Mouse (Mus musculus) cerebellum, adult 2 months (tissue): Measurements from ENCODE around the gene Gm6408. TPM values are rescaled to one million over a fixed set of nuclear protein-coding genes. Genes with fewer than 3 reads are reported as not detected.
"Not testable (repeated sequence)": the region's sequence is repeated elsewhere in the genome, so short reads cannot be mapped to it uniquely, and the experiment has no call there.

ENCODE experiments used
- DNase-seq, 2 experiments: peaks; one replicate each; pipeline ENCODE4 v3.0.0; 2021
- H3K27ac ChIP-seq: fragments of 200-500 bp; 2 replicates; pipeline ENCODE4 v1.5.1; 2012; ENCODE audit warnings: low read length, control low read depth, inconsistent platforms; ENCODE audit not compliant: insufficient read depth
- H3K27me3 ChIP-seq: fragments of 200-500 bp; 2 replicates; pipeline ENCODE4 v1.6.1; 2012; ENCODE audit warnings: inconsistent platforms, mild to moderate bottlenecking, low read length, moderate library complexity; ENCODE audit not compliant: control insufficient read depth, insufficient read depth
- H3K4me1 ChIP-seq: fragments of 200-500 bp; 2 replicates; pipeline ENCODE4 v1.6.1; 2011; ENCODE audit warnings: low read length; ENCODE audit not compliant: control insufficient read depth, insufficient read depth
- H3K4me3 ChIP-seq: fragments of 200-500 bp; replicated peaks from 2 replicates; pipeline ENCODE3; 2011; ENCODE audit warnings: mild to moderate bottlenecking, low read depth, low read length, control low read depth; ENCODE audit not compliant: insufficient read depth
- whole genome bisulfite sequencing: fragments of 180-500 bp; shearing (Covaris S2); methylation state at CpG from one replicate; pipeline ENCODE4 v1.1.7; 2018; 5-methylcytosine and 5-hydroxymethylcytosine counted together
- polyA plus RNA-seq: library from polyadenylated mRNA; depleted of rRNA; stranded (reverse); fragments of >200 nt; gene quantifications from 2 replicates; pipeline ENCODE4 v1.2.3, GENCODE M21; 2012; rRNA removed

The Gm6408 gene
- polyA plus RNA-seq, 1 experiment, result 0.18 TPM

GRCm38 (mm10) chr5:146513823-146514222 is 32.1 kb downstream of the Gm6408 start, which contains the start of gene Gm3402:
Gene Gm3402, plus strand, starts transcription at chr5:146514123.
- H3K4me1 ChIP-seq, H3K27me3 ChIP-seq, H3K27ac ChIP-seq, DNase-seq, H3K4me3 ChIP-seq: not testable (repeated sequence)
- WGBS, result 94% methylated on average over 2 of the region's 5 CpGs

GRCm38 (mm10) chr5:146525501-146525900 is 43.7 kb downstream of the Gm6408 start, which contains the start of gene Gm3404:
Gene Gm3404, plus strand, starts transcription at chr5:146525801.
- H3K4me3 ChIP-seq, H3K27ac ChIP-seq, DNase-seq, H3K4me1 ChIP-seq, H3K27me3 ChIP-seq: not testable (repeated sequence)
- WGBS, result 92% methylated on average over 3 of the region's 3 CpGs

Other genes starting within 250 kb of the Gm6408 start
- 69.2 and 71.4 TPM in 2 replicates for gene Wasf3, start 97.0 kb upstream of the Gm6408 start, polyA plus RNA-seq
- not detected in 2 replicates for gene Gm6370, start 9.4 kb downstream of the Gm6408 start, polyA plus RNA-seq
- not detected in 2 replicates for gene 4930449I24Rik, start 20.4 kb downstream of the Gm6408 start, polyA plus RNA-seq
- not detected in 2 replicates for gene Gm3402, start 32.2 kb downstream of the Gm6408 start, polyA plus RNA-seq
- not detected in 2 replicates for gene Gm3404, start 43.8 kb downstream of the Gm6408 start, polyA plus RNA-seq
- gene Gm3409, start 55.7 kb downstream of the Gm6408 start, polyA plus RNA-seq, result not detected in 2 replicates
- not detected in 2 replicates for gene Gm3415, start 74.2 kb downstream of the Gm6408 start, polyA plus RNA-seq
- gene Gpr12, start 103.3 kb downstream of the Gm6408 start, polyA plus RNA-seq, result 12.1 and 12.7 TPM in 2 replicates